Mouse (Mus musculus) liver, postnatal 0 days (tissue): ENCODE measurements around the gene Kng1. TPM values are rescaled to one million over a fixed set of nuclear protein-coding genes. Genes with fewer than 3 reads are reported as not detected.
A peak's percentile ranks its signal among the peaks of the same experiment; 100 is the strongest.

Experiments
- ATAC-seq: fragments of 200-750 bp; cut with Nextera tagmentation; 2 replicates; pipeline ENCODE4 v1.8.0; 2017; ENCODE audit warnings: mild to moderate bottlenecking, moderate library complexity
- DNase-seq: peaks from one replicate; pipeline ENCODE4 v3.0.0-alpha.2; 2016
- H3K27ac ChIP-seq: fragments of 300-500 bp; sonication (generic); 2 replicates; pipeline ENCODE4 v1.5.1; 2014; ENCODE audit warnings: antibody characterized with exemption, moderate library complexity, mild to moderate bottlenecking, low read depth
- H3K27me3 ChIP-seq: fragments of 300-500 bp; sonication (generic); 2 replicates; pipeline ENCODE4 v1.6.1; 2014; ENCODE audit warnings: low read length, control low read depth, mixed read lengths; ENCODE audit not compliant: insufficient read depth
- H3K36me3 ChIP-seq: fragments of 300-500 bp; sonication (generic); replicated peaks from 2 replicates; pipeline ENCODE4 v1.6.1; 2014; ENCODE audit warnings: mild to moderate bottlenecking, control low read depth, low read length, moderate library complexity, mixed read lengths; ENCODE audit not compliant: insufficient read depth
- H3K4me1 ChIP-seq: fragments of 300-500 bp; sonication (generic); 2 replicates; pipeline ENCODE4 v1.6.1; 2014; ENCODE audit warnings: antibody characterized with exemption, mild to moderate bottlenecking, control low read depth; ENCODE audit not compliant: insufficient read depth
- H3K4me2 ChIP-seq: fragments of 300-500 bp; sonication (generic); 2 replicates; pipeline ENCODE4 v1.6.1; 2014; ENCODE audit warnings: low read depth, mild to moderate bottlenecking, low read length, moderate library complexity, mixed read lengths
- H3K4me3 ChIP-seq: fragments of 300-500 bp; sonication (generic); 2 replicates; pipeline ENCODE4 v1.5.1; 2014; ENCODE audit warnings: low read depth, low read length
- H3K9ac ChIP-seq: fragments of 300-500 bp; sonication (generic); replicated peaks from 2 replicates; pipeline ENCODE4 v1.6.1; 2014; ENCODE audit warnings: mild to moderate bottlenecking, moderate library complexity
- H3K9me3 ChIP-seq: fragments of 300-500 bp; sonication (generic); 2 replicates; pipeline ENCODE4 v1.6.1; 2016; ENCODE audit warnings: mild to moderate bottlenecking, control low read depth, low read length, mixed read lengths
- CTCF ChIP-seq: sonication (generic); IDR thresholded peaks from 2 replicates; pipeline ENCODE4 v1.5.1; 2016; ENCODE audit warnings: antibody characterized with exemption, low read depth
- EP300 ChIP-seq: IDR thresholded peaks from 2 replicates; pipeline ENCODE4 v1.6.1; 2016; ENCODE audit warnings: antibody characterized with exemption, low read depth, mild to moderate bottlenecking
- WGBS: fragments of 180-500 bp; shearing (Covaris S2); extraction: QIAGEN DNeasy Blood & Tissue Kit; methylation state at CpG from one replicate; pipeline ENCODE4 v1.1.7; 2014; ENCODE audit not compliant: insufficient replicate concordance; 5-methylcytosine and 5-hydroxymethylcytosine counted together
- polyA plus RNA-seq: library from polyadenylated mRNA; unstranded; fragments of >200 nt; fragmentation: Nextera tagmentation; extraction: Ambion mirVana; gene quantifications from 2 replicates; pipeline ENCODE4 v1.2.1, GENCODE M21; 2015

Kng1 gene
- polyA plus RNA-seq, 1 experiment from 2014 or later = 5,182 TPM

DNA sequence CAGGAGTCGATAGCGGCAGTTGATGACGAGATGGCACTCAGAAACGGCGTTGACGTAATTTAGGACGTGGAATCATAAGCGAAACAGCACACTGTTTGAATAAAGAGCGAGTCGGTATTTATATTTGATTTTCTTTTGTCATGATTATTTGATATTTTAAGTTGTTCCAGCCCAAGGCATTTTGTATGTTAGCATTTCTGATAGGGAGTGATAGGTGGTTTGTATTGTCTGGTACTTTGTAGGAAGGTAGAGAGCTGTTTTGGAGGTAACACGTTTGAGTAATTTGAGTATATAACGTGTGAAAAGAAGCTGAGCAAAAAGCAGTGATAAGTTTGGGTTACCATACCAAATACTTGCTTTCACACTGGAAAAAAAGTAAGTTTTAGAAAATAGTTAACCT, 54.7 kb downstream of the Kng1 start:
- no peak for TF ChIP-seq CTCF
- TF ChIP-seq EP300 = no peak
- Histone ChIP-seq H3K27ac (no peak overlapping the region), H3K9me3 (no peaks in the 10 kb centered on the region), H3K9ac (no peak overlapping the region), H3K36me3 (peaks cover 66% of the 10 kb centered on the region), H3K4me1 (peaks cover 13% of the 10 kb centered on the region), H3K4me3 (no peak overlapping the region), H3K27me3 (no peaks in the 10 kb centered on the region), H3K4me2 (no peak overlapping the region)
- 78% methylated on average over 12 of the region's 12 CpGs for WGBS
- DNase-seq (no peak), ATAC-seq (no peak)

DNA sequence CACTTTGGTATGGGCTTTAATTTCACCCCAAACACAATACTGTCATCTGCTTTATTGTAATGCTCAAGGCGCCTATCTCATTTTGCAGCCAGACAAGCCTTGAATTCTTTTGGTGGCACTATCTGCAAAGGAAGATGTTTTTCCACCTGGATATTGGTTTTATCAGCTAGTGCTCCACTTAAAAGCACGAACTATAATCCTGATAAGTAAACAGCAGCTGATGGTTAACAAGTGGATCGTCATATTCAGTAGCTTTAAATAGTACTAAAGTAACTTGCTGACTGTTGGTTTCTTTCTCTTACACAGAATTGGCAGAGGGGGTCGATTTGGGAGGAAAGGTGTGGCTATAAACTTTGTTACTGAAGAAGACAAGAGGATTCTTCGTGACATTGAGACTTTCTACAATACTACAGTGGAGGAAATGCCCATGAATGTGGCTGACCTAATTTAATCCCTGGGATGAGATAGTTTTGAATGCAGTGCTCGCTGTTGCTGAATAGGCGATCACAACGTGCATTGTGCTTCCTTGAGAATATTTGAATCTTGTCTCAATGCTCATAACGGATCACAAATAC, 55.3 kb downstream of the Kng1 start:
- 52% methylated on average over 9 of the region's 9 CpGs for WGBS
- no peak overlapping the region for H3K4me2 ChIP-seq
- no peak for ATAC-seq
- DNase-seq = no peak
- no peaks in the 10 kb centered on the region for H3K27me3 ChIP-seq
- no peak overlapping the region for H3K9ac ChIP-seq
- H3K4me3 ChIP-seq = no peak overlapping the region
- peaks cover 69% of the 10 kb centered on the region for H3K36me3 ChIP-seq
- no peaks in the 10 kb centered on the region for H3K9me3 ChIP-seq
- no peak overlapping the region for H3K27ac ChIP-seq
- TF ChIP-seq CTCF = no peak
- TF ChIP-seq EP300 = no peak
- peaks cover 13% of the 10 kb centered on the region for H3K4me1 ChIP-seq

DNA sequence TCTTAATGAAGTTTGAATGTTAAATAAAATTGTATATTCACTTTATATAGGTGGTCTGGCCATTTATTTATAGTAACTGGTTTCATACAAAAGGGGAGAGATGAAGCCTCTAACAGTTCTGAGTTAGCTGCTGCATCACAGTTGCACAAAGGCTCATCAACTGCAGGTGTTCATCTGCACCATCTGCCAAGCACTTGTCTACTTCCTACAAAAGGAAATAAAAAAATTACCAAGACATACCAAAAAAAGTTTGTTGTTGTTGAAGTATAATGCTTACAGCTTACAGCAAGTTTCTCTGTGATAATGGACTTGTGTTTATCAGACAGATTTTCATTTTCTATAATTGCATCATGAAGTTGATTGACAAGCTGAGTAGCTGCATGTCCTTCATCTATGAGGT, 56.2 kb downstream of the Kng1 start:
- Histone ChIP-seq H3K9ac (no peak overlapping the region), H3K4me3 (no peak overlapping the region), H3K27ac (no peak overlapping the region), H3K4me2 (no peak overlapping the region), H3K9me3 (no peaks in the 10 kb centered on the region), H3K36me3 (peaks cover 65% of the 10 kb centered on the region), H3K27me3 (no peaks in the 10 kb centered on the region), H3K4me1 (peaks cover 12% of the 10 kb centered on the region)
- TF ChIP-seq CTCF (no peak), EP300 (no peak)
- DNase-seq = no peak
- ATAC-seq = no peak

DNA sequence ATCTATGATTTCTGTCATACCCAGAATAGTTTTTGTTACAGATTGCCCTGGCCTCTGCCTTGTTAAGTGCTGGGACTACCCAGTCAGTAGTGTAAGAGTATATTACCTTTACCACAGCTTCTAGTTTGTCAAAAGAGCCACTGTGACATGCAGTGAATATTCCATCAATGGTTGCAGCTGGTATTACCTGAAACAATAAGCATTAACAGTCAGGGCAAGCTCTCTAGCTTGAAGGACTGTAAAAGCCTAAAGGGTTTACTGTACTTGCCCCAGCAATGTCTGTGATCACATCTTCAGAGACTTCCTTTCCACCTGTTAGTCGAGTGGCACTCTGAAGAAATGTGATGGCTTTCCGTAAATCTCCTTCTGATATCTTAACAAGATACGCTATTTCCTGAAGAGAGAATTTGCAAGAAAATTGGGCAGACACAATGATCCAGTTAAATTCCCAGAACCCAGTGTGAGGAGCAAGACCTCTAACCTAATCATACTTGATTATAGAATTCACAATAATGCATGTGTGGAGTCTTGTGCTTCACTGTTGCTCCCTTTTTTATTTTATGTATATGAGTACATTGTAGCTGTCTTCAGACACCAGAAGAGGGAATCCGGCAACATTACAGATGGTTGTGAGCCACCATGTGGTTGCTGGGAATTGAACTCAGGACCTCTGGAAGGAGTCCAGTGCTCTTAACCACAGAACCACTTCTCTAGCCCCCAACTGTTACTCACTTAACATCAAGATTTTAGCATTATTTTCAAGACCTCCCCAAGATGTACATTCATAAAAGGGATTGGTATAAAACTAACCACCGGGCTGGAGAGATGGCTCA, 56.9 kb downstream of the Kng1 start:
- Histone ChIP-seq H3K4me3 (no peak overlapping the region), H3K4me1 (peaks cover 5% of the 10 kb centered on the region; the same call in 1 of the 2 replicates), H3K4me2 (no peak overlapping the region), H3K9me3 (no peaks in the 10 kb centered on the region), H3K27me3 (no peaks in the 10 kb centered on the region), H3K36me3 (peaks cover 59% of the 10 kb centered on the region), H3K27ac (0 out of 2 replicates have a peak overlapping the region, but pooled peaks have one; percentile 11), H3K9ac (no peak overlapping the region)
- no peak for TF ChIP-seq EP300
- TF ChIP-seq CTCF = no peak
- peak; percentile 38; the same call in 1 of the 2 replicates for ATAC-seq
- 61% methylated on average over 5 of the region's 5 CpGs for WGBS
- DNase-seq = no peak

DNA sequence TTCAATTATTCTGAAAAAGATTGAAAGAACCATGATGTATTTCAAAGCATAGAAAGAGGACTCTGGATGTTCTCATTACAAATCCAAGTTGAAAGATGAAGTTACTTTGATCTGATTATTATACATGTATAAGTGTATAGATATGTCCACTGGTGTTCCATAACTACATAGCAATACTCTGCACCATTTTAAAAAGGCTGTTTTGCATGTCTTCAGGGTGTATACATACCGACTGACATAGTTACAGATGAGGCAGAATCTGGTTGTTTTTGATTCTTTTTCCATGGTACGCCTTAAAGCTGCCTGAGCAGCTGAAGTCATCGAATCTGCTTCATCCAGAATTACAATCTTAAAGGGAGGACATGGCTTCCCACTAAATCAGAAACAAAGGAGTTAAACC, 57.8 kb downstream of the Kng1 start:
- DNase-seq = no peak
- H3K27ac ChIP-seq = no peak overlapping the region
- peaks cover 58% of the 10 kb centered on the region for H3K36me3 ChIP-seq
- H3K9ac ChIP-seq = no peak overlapping the region
- no peak overlapping the region for H3K4me3 ChIP-seq
- no peaks in the 10 kb centered on the region for H3K9me3 ChIP-seq
- ATAC-seq = no peak
- TF ChIP-seq CTCF (no peak), EP300 (no peak)
- H3K4me1 ChIP-seq = 0 out of 2 replicates have a peak, but pooled peaks cover 2% of the 10 kb centered on the region
- 81% methylated on average over 3 of the region's 3 CpGs for WGBS
- H3K27me3 ChIP-seq = no peaks in the 10 kb centered on the region
- no peak overlapping the region for H3K4me2 ChIP-seq

DNA sequence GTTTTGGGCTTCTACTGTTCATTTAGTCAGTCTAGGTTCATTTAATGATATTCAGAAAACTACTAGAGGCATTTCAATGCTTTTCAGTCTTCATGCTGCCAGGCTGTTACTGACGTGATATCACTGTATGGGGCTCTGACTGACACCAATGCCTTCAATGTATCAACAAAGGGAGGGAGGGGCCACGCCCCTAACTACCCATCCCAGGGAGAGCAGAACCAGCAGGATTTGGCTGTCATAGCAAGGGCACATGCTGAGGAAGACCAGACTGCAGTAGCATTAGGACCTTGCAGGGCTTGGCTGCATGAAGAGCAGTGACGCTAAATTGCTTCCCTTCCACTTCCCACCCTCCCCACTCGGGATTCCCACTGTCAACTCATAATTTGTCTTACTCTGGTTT, 59.5 kb downstream of the Kng1 start:
- H3K27me3 ChIP-seq = no peaks in the 10 kb centered on the region
- ATAC-seq (no peak), DNase-seq (no peak)
- H3K36me3 ChIP-seq = peaks cover 50% of the 10 kb centered on the region
- no peaks in the 10 kb centered on the region for H3K4me1 ChIP-seq
- no peak overlapping the region for H3K4me2 ChIP-seq
- no peaks in the 10 kb centered on the region for H3K9me3 ChIP-seq
- no peak overlapping the region for H3K4me3 ChIP-seq
- WGBS = 66% methylated on average over 4 of the region's 4 CpGs
- no peak overlapping the region for H3K9ac ChIP-seq
- TF ChIP-seq EP300 = no peak
- TF ChIP-seq CTCF = no peak
- no peak overlapping the region for H3K27ac ChIP-seq
